Mouse (Mus musculus) heart, adult 8-10 months (tissue): ENCODE measurements around the gene Trappc2l. TPM values are rescaled to one million over a fixed set of nuclear protein-coding genes. Genes with fewer than 3 reads are reported as not detected.

Experiments
- DNase-seq: peaks from one replicate; pipeline ENCODE4 v3.0.0; 2022; ENCODE audit warnings: low spot score
- microRNA-seq: library from miRNA; unstranded; fragments of <30 nt; microRNA quantifications from one replicate; pipeline ENCODE4 v1.2.0, GENCODE M21; 2022
- total RNA-seq, 4 experiments: library from RNA; stranded (reverse); gene quantifications; 2 replicates each; pipeline ENCODE4 v1.2.4; 2022

The Trappc2l gene
- total RNA-seq, 4 experiments from 2014 or later, result 62.8 to 66.2 (median 63.3) TPM

- DNase-seq, result peak; percentile 80
These were observed 44.9 kb downstream of the Trappc2l start for GRCm38 (mm10) chr8:122656056-122656999.

GRCm38 (mm10) chr8:122658149-122658806 lies 46.8 kb downstream of the Trappc2l start:
- DNase-seq, result no peak

GRCm38 (mm10) chr8:122658807-122659160 lies 47.3 kb downstream of the Trappc2l start:
- no peak for DNase-seq

- DNase-seq, result no peak
These were observed 48.6 kb downstream of the Trappc2l start for GRCm38 (mm10) chr8:122660022-122660421.

GRCm38 (mm10) chr8:122661138-122661537 lies 49.7 kb downstream of the Trappc2l start:
- DNase-seq, result peak; percentile 76

- no peak for DNase-seq
These were observed 50.5 kb downstream of the Trappc2l start for GRCm38 (mm10) chr8:122661894-122662293.

GRCm38 (mm10) chr8:122663106-122663505 lies 51.7 kb downstream of the Trappc2l start:
- no peak for DNase-seq

- no peak for DNase-seq
These were observed 52.2 kb downstream of the Trappc2l start for GRCm38 (mm10) chr8:122663670-122664069.

GRCm38 (mm10) chr8:122665221-122665620 lies 53.8 kb downstream of the Trappc2l start:
- peak; percentile 86 for DNase-seq

GRCm38 (mm10) chr8:122665667-122666316 lies 54.4 kb downstream of the Trappc2l start:
- DNase-seq, result peak; percentile 63

Small RNAs within 50 kb of the gene (microRNA-seq; reads per million reads assigned to microRNA genes)
- gene Mir6396, result not detected

Other genes with a start within 250 kb of the Trappc2l start
- gene Zc3h18, start 235.0 kb upstream of the Trappc2l start, total RNA-seq, result 10 to 100 TPM; 21.2 to 24.0 (median 22.4) TPM
- gene Il17c, start 189.6 kb upstream of the Trappc2l start, total RNA-seq, result not detected
- gene Cyba, start 178.7 kb upstream of the Trappc2l start, total RNA-seq, result 10 to 100 TPM; 39.2 to 50.2 (median 44.5) TPM
- 1 to 10 TPM; 3.9 to 5.6 (median 4.9) TPM for gene Mvd, start 168.2 kb upstream of the Trappc2l start, total RNA-seq
- gene Snai3, start 150.9 kb upstream of the Trappc2l start, total RNA-seq, result 10 to 100 TPM in 2 of 4 experiments, 1 to 10 TPM in 2; 2.7 to 14.4 (median 8.2) TPM
- 10 to 100 TPM; 38.4 to 68.1 (median 57.1) TPM for gene Rnf166, start 135.6 kb upstream of the Trappc2l start, total RNA-seq
- gene Ctu2, start 135.5 kb upstream of the Trappc2l start, total RNA-seq, result 10 to 100 TPM in 1 of 4 experiments, 1 to 10 TPM in 3; 5.0 to 12.4 (median 7.7) TPM
- 10 to 100 TPM; 13.2 to 17.4 (median 13.7) TPM for gene Piezo1, start 60.3 kb upstream of the Trappc2l start, total RNA-seq
- 1 to 10 TPM; 1.9 to 2.4 (median 2.2) TPM for gene Cdt1, start 43.6 kb upstream of the Trappc2l start, total RNA-seq
- 10 to 100 TPM; 39.5 to 50.6 (median 44.3) TPM for gene Aprt, start 34.7 kb upstream of the Trappc2l start, total RNA-seq
- gene Galns, start 177 bp upstream of the Trappc2l start, total RNA-seq, result 1 to 10 TPM; 3.5 to 5.2 (median 4.4) TPM
- under 1 TPM in 2 of 4 experiments, not detected in 2; 0.24 to 0.57 TPM for gene Pabpn1l, start 11.1 kb downstream of the Trappc2l start, total RNA-seq
- 10 to 100 TPM; 15.1 to 22.1 (median 18.2) TPM for gene Cbfa2t3, start 87.5 kb downstream of the Trappc2l start, total RNA-seq
- 10 to 100 TPM; 35.2 to 36.2 (median 35.3) TPM for gene Acsf3, start 163.8 kb downstream of the Trappc2l start, total RNA-seq
- under 1 TPM in 1 of 4 experiments, not detected in 3; 0.06 TPM for gene Cdh15, start 236.3 kb downstream of the Trappc2l start, total RNA-seq